Mouse (Mus musculus): Measurements from ENCODE around the gene Urad. TPM values are rescaled to one million over a fixed set of nuclear protein-coding genes. Genes with fewer than 3 reads are reported as not detected.

The Urad gene
- polyA plus RNA-seq, 1 experiment from 2014 or later, result not detected

- H3K27me3 ChIP-seq, result peaks cover 81% of the 10 kb centered on the region
- H3K27ac ChIP-seq (replicated peaks), result no peak overlapping the region
- H3K4me2 ChIP-seq (replicated peaks), result no peak overlapping the region
- no peak overlapping the region for H3K9ac ChIP-seq (replicated peaks)
- H3K36me3 ChIP-seq, result no peaks in the 10 kb centered on the region
- WGBS, result 13% methylated on average over 20 of the region's 20 CpGs
- no peak overlapping the region for H3K4me3 ChIP-seq
- peaks cover 3% of the 10 kb centered on the region; the same call in 1 of the 2 replicates for H3K4me1 ChIP-seq
- no peak for ATAC-seq (ENCODE audit: low FRiP score, low read depth)
- no peaks in the 10 kb centered on the region for H3K9me3 ChIP-seq
These were observed 28.1 kb downstream of the Urad start for GRCm38 (mm10) chr5:147294121-147294520.

GRCm38 (mm10) chr5:147293127-147293910 is 28.9 kb downstream of the Urad start:
- no peaks in the 10 kb centered on the region for H3K36me3 ChIP-seq
- peaks cover 73% of the 10 kb centered on the region for H3K27me3 ChIP-seq
- no peak overlapping the region for H3K9ac ChIP-seq (replicated peaks)
- H3K4me2 ChIP-seq (replicated peaks), result no peak overlapping the region
- no peak overlapping the region for H3K27ac ChIP-seq (replicated peaks)
- H3K4me1 ChIP-seq, result peaks cover 3% of the 10 kb centered on the region; the same call in 1 of the 2 replicates
- WGBS, result 22% methylated on average over 18 of the region's 18 CpGs
- H3K4me3 ChIP-seq, result no peak overlapping the region
- ATAC-seq (ENCODE audit: low FRiP score, low read depth), result peak; percentile 84
- no peaks in the 10 kb centered on the region for H3K9me3 ChIP-seq

GRCm38 (mm10) chr5:147292506-147293120 is 29.6 kb downstream of the Urad start:
- Histone ChIP-seq H3K27ac (replicated peaks) (no peak overlapping the region), H3K4me3 (no peak overlapping the region), H3K27me3 (peaks cover 72% of the 10 kb centered on the region), H3K36me3 (no peaks in the 10 kb centered on the region), H3K4me1 (peaks cover 3% of the 10 kb centered on the region; the same call in 1 of the 2 replicates), H3K4me2 (replicated peaks) (no peak overlapping the region), H3K9me3 (no peaks in the 10 kb centered on the region), H3K9ac (replicated peaks) (no peak overlapping the region)
- peak; percentile 17; the same call in 1 of the 2 replicates for ATAC-seq (ENCODE audit: low FRiP score, low read depth)
- 54% methylated on average over 13 of the region's 13 CpGs for WGBS

- WGBS, result 43% methylated on average over 16 of the region's 16 CpGs
- no peak overlapping the region for H3K4me2 ChIP-seq (replicated peaks)
- no peaks in the 10 kb centered on the region for H3K9me3 ChIP-seq
- no peaks in the 10 kb centered on the region for H3K36me3 ChIP-seq
- H3K9ac ChIP-seq (replicated peaks), result no peak overlapping the region
- no peak for ATAC-seq (ENCODE audit: low FRiP score, low read depth)
- H3K27me3 ChIP-seq, result peaks cover 71% of the 10 kb centered on the region
- H3K4me1 ChIP-seq, result peaks cover 3% of the 10 kb centered on the region; the same call in 1 of the 2 replicates
- no peak overlapping the region for H3K27ac ChIP-seq (replicated peaks)
- H3K4me3 ChIP-seq, result no peak overlapping the region
These were observed 30.3 kb downstream of the Urad start for GRCm38 (mm10) chr5:147291764-147292505.

GRCm38 (mm10) chr5:147284365-147284764 is 37.9 kb downstream of the Urad start:
- H3K4me2 ChIP-seq (replicated peaks), result no peak overlapping the region
- H3K27me3 ChIP-seq, result peaks cover 70% of the 10 kb centered on the region
- H3K36me3 ChIP-seq, result no peaks in the 10 kb centered on the region
- H3K4me1 ChIP-seq, result no peaks in the 10 kb centered on the region
- H3K27ac ChIP-seq (replicated peaks), result no peak overlapping the region
- no peak for ATAC-seq (ENCODE audit: low FRiP score, low read depth)
- no peak overlapping the region for H3K4me3 ChIP-seq
- no peaks in the 10 kb centered on the region for H3K9me3 ChIP-seq
- H3K9ac ChIP-seq (replicated peaks), result no peak overlapping the region
- 77% methylated on average over 4 of the region's 4 CpGs for WGBS

- H3K9me3 ChIP-seq, result no peaks in the 10 kb centered on the region
- H3K27me3 ChIP-seq, result peaks cover 94% of the 10 kb centered on the region
- WGBS, result 2% methylated on average over 13 of the region's 13 CpGs
- H3K4me1 ChIP-seq, result no peaks in the 10 kb centered on the region
- H3K27ac ChIP-seq (replicated peaks), result no peak overlapping the region
- ATAC-seq (ENCODE audit: low FRiP score, low read depth), result no peak
- no peaks in the 10 kb centered on the region for H3K36me3 ChIP-seq
- H3K4me3 ChIP-seq, result no peak overlapping the region
- H3K9ac ChIP-seq (replicated peaks), result no peak overlapping the region
- no peak overlapping the region for H3K4me2 ChIP-seq (replicated peaks)
These were observed 44.7 kb downstream of the Urad start for GRCm38 (mm10) chr5:147277547-147277925.

- Histone ChIP-seq H3K27me3 (peaks cover 94% of the 10 kb centered on the region), H3K4me1 (no peaks in the 10 kb centered on the region), H3K9ac (replicated peaks) (no peak overlapping the region), H3K4me2 (replicated peaks) (no peak overlapping the region), H3K4me3 (no peak overlapping the region), H3K36me3 (no peaks in the 10 kb centered on the region), H3K9me3 (no peaks in the 10 kb centered on the region), H3K27ac (replicated peaks) (no peak overlapping the region)
- under 1% methylated on average over 18 of the region's 18 CpGs for WGBS
- no peak for ATAC-seq (ENCODE audit: low FRiP score, low read depth)
These were observed 45.3 kb downstream of the Urad start for GRCm38 (mm10) chr5:147276701-147277546.

- WGBS, result 13% methylated on average over 3 of the region's 3 CpGs
- H3K4me1 ChIP-seq, result no peaks in the 10 kb centered on the region
These were observed 46.5 kb downstream of the Urad start for GRCm38 (mm10) chr5:147275761-147276160.

GRCm38 (mm10) chr5:147274174-147275141 is 47.8 kb downstream of the Urad start:
- Histone ChIP-seq H3K4me3 (no peak overlapping the region), H3K4me1 (0 out of 2 replicates have a peak, but pooled peaks cover 4% of the 10 kb centered on the region), H3K4me2 (replicated peaks) (no peak overlapping the region), H3K27me3 (peaks cover 96% of the 10 kb centered on the region), H3K9me3 (no peaks in the 10 kb centered on the region), H3K36me3 (no peaks in the 10 kb centered on the region), H3K9ac (replicated peaks) (no peak overlapping the region), H3K27ac (replicated peaks) (no peak overlapping the region)
- WGBS, result 2% methylated on average over 48 of the region's 48 CpGs
- no peak for ATAC-seq (ENCODE audit: low FRiP score, low read depth)

More at GRCm38 (mm10) chr5:147275761-147276160, 46.5 kb downstream of the Urad start:
- H3K9me3 ChIP-seq, result no peaks in the 10 kb centered on the region
- no peak overlapping the region for H3K4me3 ChIP-seq
- no peak overlapping the region for H3K27ac ChIP-seq (replicated peaks)
- peaks cover 96% of the 10 kb centered on the region for H3K27me3 ChIP-seq
- H3K4me2 ChIP-seq (replicated peaks), result no peak overlapping the region
- no peaks in the 10 kb centered on the region for H3K36me3 ChIP-seq
- no peak for ATAC-seq (ENCODE audit: low FRiP score, low read depth)
- H3K9ac ChIP-seq (replicated peaks), result no peak overlapping the region

GRCm38 (mm10) chr5:147272808-147273345 is 49.4 kb downstream of the Urad start:
- ATAC-seq (ENCODE audit: low FRiP score, low read depth), result no peak
- H3K4me3 ChIP-seq, result no peak overlapping the region
- 1% methylated on average over 10 of the region's 10 CpGs for WGBS

More at GRCm38 (mm10) chr5:147272808-147273345, 49.4 kb downstream of the Urad start:
- H3K36me3 ChIP-seq, result no peaks in the 10 kb centered on the region
- H3K4me2 ChIP-seq (replicated peaks), result no peak overlapping the region
- no peak overlapping the region for H3K9ac ChIP-seq (replicated peaks)
- H3K9me3 ChIP-seq, result no peaks in the 10 kb centered on the region
- peaks cover 96% of the 10 kb centered on the region for H3K27me3 ChIP-seq
- H3K27ac ChIP-seq (replicated peaks), result no peak overlapping the region
- H3K4me1 ChIP-seq, result 0 out of 2 replicates have a peak, but pooled peaks cover 4% of the 10 kb centered on the region

Data from midbrain, embryonic 12.5 days (tissue).